Mouse (Mus musculus) kidney, adult 2 months (tissue): ENCODE measurements at regions not wholly inside any gene's neighbourhood (a gene's known extent, or its start where the extent isn't known, plus 50 kb on each side); places are given as distances from the start of the nearest gene placed in this dataset.

Experiments used
- CTCF ChIP-seq: fragments of 200-500 bp; conservative IDR thresholded peaks from 2 replicates; pipeline ENCODE4 v1.5.1; 2011; ENCODE audit warnings: low read depth, mild to moderate bottlenecking, control low read depth, low read length, moderate library complexity, mixed read lengths; ENCODE audit not compliant: insufficient read depth, insufficient read length
- POLR2A ChIP-seq: fragments of 200-500 bp; IDR thresholded peaks from one replicate; pipeline ENCODE4 v1.6.1; 2011; ENCODE audit warnings: low read depth, low read length, control low read depth

- no peak for TF ChIP-seq POLR2A
- TF ChIP-seq CTCF: no peak
Measured at GRCm38 (mm10) chr13:44329161-44329560, 400.1 kb upstream of the Jarid2 start.
